Mouse (Mus musculus): ENCODE data around the gene Ano1.

DNA sequence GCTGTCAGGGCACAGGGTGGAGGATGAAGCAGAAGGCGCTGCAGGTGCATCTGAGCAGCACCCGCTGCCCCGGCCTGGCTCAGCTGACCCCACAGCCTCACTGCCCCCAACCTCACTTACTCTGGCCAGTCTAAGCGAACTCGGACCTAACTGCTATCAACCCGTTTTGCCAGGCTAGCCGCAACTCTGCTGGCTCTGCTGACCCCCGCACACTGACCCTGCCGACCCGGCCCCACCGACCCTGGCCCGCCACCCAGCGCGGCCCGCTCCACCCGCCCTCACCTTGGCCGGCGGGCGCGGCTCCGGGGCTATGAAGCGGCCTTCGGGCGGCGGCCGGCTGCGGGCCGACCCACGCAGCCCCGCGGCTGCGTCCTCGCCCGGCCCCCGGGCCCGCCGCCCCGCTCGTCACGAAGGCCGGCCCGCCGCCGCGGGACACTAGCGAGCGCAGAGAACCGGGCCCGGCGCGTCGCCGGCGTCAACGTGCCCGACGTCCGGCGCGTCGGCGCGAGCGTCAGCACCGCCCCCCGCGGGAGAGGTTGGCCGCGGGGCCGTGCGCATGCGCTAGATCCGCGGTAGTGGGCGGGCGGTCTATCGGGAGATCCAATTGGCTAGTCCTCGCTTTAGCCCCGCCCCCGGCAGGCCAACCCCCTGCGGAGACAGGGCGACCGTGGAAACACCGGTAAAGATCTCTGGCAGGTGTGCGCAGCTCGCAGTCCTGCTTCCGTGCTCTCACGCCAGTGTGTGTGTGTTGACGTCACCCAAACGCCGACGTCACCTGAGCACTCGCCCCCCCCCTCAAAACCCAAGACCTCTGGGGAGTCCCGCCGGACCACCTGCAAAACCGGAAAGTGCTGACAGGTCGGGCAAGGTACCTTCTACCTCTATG lies 198.3 kb downstream of the Ano1 start, which contains the start of gene Ppfia1:
- TF ChIP-seq CTCF (IDR thresholded peaks at IDR 0.05; ENCODE audit: insufficient read depth, low read length), result no peak
- TF ChIP-seq POLR2A (IDR thresholded peaks at IDR 0.05; ENCODE audit: borderline replicate concordance, extremely low read depth, low read depth, low read length), result peak; percentile 87; the same call in 1 of the 2 replicates

Measured in lung, adult 2 months (tissue).